Mouse (Mus musculus) Patski (cell line): ENCODE results near the gene Dnase1l3. TPM values are rescaled to one million over a fixed set of nuclear protein-coding genes. Genes with fewer than 3 reads are reported as not detected.

ENCODE experiments used
- ATAC-seq: fragments of 100-300 bp; one replicate; pipeline ENCODE4 v1.8.0; 2021
- CTCF ChIA-PET: fragments of 350-600 bp; sonication (Branson Sonifier 250); formaldehyde crosslinking; loops from one replicate; lab custom pipeline; 2022; ENCODE audit warnings: inconsistent platforms; lab: Charles Lee
- POLR2A ChIA-PET: fragments of 350-600 bp; sonication (Branson Sonifier 250); formaldehyde crosslinking; loops from one replicate; lab custom pipeline; 2022; ENCODE audit warnings: antibody characterized with exemption, inconsistent platforms; lab: Charles Lee
- DNase-seq: peaks from one replicate; pipeline ENCODE4 v3.0.0-alpha.2; 2011; ENCODE audit warnings: low read depth, low spot score
- H3K27me3 ChIP-seq: fragments of 371-371 bp; one replicate; pipeline ENCODE4 v1.5.1; 2021
- CTCF ChIP-seq: fragments of 100-300 bp; IDR thresholded peaks from one replicate; pipeline ENCODE4 v1.5.1; 2021
- in situ Hi-C: fragments of 300-500 bp; cut with MboI; formaldehyde crosslinking; loops from 3 replicates; pipeline ENCODE4 v1.11.1; 2018; ENCODE audit warnings: low pct_unique_long_range_greater_than_20kb, mixed read lengths
- polyA plus RNA-seq: library from polyadenylated mRNA; unstranded; gene quantifications from one replicate; pipeline ENCODE4 v1.2.3, GENCODE M21; 2021

Gene Dnase1l3
- polyA plus RNA-seq, 1 experiment from 2014 or later: 0.44 TPM

DNA sequence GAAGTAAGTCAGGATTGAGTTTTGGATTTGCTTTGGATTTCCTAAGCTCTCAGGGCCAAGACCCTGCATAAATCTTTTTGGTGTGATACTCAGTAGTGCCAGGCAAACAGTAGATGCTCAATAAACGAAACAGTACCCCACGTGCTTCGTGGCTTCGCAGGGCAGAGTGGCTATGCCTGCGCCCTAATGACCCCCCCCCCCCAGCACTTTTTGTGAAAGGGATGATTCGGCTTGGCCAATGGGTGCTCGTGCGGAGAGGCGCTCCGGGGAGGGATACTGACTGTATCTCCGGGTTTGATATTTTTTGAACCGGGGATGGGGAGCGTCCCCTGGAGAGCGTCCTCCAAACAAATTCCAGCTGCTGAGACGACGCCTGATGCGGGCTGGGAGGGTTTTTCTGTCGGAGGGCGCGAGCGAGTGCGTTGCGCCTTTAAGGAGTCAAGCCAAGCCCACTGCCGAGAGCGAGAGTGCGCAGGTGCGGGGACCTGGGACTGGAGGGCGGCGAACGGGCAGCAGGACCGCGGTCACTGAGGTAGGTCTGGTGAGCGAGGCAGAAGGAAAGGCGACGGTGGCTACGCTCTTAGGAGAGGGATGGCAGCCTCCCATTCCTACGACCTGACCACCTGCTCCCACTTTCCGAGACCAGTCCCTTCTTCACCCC, 8.2 kb upstream of the Dnase1l3 start, which contains the start of gene Abhd6:
Gene Abhd6, plus strand, starts transcription at position 471 of the 661 bp plus-strand sequence.
- no peaks in the 10 kb centered on the region for H3K27me3 ChIP-seq
- POLR2A ChIA-PET: no interaction called here
- CTCF ChIA-PET: interaction anchor here (1.1 kb wide), 1 partner anchor 38 kb away, joined by 3 read pairs; no protein-coding TSS in a partner anchor
- in situ Hi-C loops: loop anchor here (5.0 kb wide), 2 partner anchors 40 kb away; no protein-coding TSS in a partner anchor
- TF ChIP-seq CTCF: no peak
- ATAC-seq: peak; percentile 78
- no peak for DNase-seq

GRCm38 (mm10) chr14:8000831-8001685, 6.7 kb upstream of the Dnase1l3 start:
- no peak for ATAC-seq
- in situ Hi-C loops: loop anchor here (5.0 kb wide), 2 partner anchors 39 to 41 kb away; no protein-coding TSS in a partner anchor
- TF ChIP-seq CTCF: no peak
- ChIA-PET CTCF (no interaction called here), POLR2A (no interaction called here)
- H3K27me3 ChIP-seq: no peaks in the 10 kb centered on the region
- no peak for DNase-seq

GRCm38 (mm10) chr14:8000247-8000646, 5.9 kb upstream of the Dnase1l3 start:
- ChIA-PET CTCF (no interaction called here), POLR2A (no interaction called here)
- DNase-seq: no peak
- in situ Hi-C loops: loop anchor here (5.0 kb wide), 2 partner anchors 38 to 42 kb away; no protein-coding TSS in a partner anchor
- no peak for TF ChIP-seq CTCF
- H3K27me3 ChIP-seq: no peaks in the 10 kb centered on the region
- no peak for ATAC-seq

GRCm38 (mm10) chr14:7999435-7999834, 5.1 kb upstream of the Dnase1l3 start:
- H3K27me3 ChIP-seq: no peaks in the 10 kb centered on the region
- DNase-seq (no peak), ATAC-seq (no peak)
- ChIA-PET POLR2A (no interaction called here), CTCF (interaction anchor here (0.8 to 1.1 kb wide), 3 partner anchors 18 to 103 kb away, joined by 3 read pairs; no protein-coding TSS in a partner anchor)
- no peak for TF ChIP-seq CTCF
- in situ Hi-C loops: no loop called here

GRCm38 (mm10) chr14:7999030-7999429, 4.7 kb upstream of the Dnase1l3 start:
- no peak for TF ChIP-seq CTCF
- CTCF ChIA-PET: interaction anchor here (0.8 to 1.1 kb wide), 3 partner anchors 17 to 104 kb away, joined by 3 read pairs; no protein-coding TSS in a partner anchor
- no peaks in the 10 kb centered on the region for H3K27me3 ChIP-seq
- no peak for ATAC-seq
- in situ Hi-C loops: no loop called here
- POLR2A ChIA-PET: no interaction called here
- DNase-seq: no peak

GRCm38 (mm10) chr14:7997255-7997696, 2.9 kb upstream of the Dnase1l3 start:
- DNase-seq: no peak
- no peaks in the 10 kb centered on the region for H3K27me3 ChIP-seq
- no peak for TF ChIP-seq CTCF
- ChIA-PET CTCF (interaction anchor here (0.6 to 8.6 kb wide), 35 partner anchors 9 to 182 kb away, joined by 3 to 105 read pairs (median 4); no protein-coding TSS in a partner anchor), POLR2A (no interaction called here)
- in situ Hi-C loops: no loop called here
- peak; percentile 88 for ATAC-seq

DNA sequence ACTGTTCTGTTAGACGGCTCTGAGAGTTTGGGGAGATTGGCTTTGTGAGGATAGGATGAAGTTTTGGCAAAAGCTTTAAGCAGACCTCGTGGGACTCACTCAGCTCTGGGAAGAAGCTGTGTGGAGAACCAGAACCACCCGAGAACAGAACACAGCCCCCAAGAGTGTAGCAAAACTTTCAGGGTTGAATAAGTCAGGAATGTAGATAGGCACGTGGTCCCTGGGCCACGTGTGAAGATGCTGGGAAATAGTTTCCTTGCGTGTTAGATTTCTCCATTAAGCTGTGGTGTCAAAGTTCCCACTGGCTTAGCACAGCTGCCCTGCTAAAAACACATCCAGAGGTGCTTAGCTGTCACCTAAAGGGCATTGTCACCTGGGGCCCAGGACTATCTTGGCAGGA, 2.2 kb downstream of the Dnase1l3 start:
- no peak for TF ChIP-seq CTCF
- no peak for DNase-seq
- ChIA-PET CTCF (interaction anchor here (0.7 to 8.6 kb wide), 5 partner anchors 11 to 28 kb away, joined by 3 to 105 read pairs (median 4); no protein-coding TSS in a partner anchor), POLR2A (no interaction called here)
- in situ Hi-C loops: loop anchor here (5.0 kb wide), 1 partner anchor 180 kb away; no protein-coding TSS in a partner anchor
- H3K27me3 ChIP-seq: no peaks in the 10 kb centered on the region
- no peak for ATAC-seq

DNA sequence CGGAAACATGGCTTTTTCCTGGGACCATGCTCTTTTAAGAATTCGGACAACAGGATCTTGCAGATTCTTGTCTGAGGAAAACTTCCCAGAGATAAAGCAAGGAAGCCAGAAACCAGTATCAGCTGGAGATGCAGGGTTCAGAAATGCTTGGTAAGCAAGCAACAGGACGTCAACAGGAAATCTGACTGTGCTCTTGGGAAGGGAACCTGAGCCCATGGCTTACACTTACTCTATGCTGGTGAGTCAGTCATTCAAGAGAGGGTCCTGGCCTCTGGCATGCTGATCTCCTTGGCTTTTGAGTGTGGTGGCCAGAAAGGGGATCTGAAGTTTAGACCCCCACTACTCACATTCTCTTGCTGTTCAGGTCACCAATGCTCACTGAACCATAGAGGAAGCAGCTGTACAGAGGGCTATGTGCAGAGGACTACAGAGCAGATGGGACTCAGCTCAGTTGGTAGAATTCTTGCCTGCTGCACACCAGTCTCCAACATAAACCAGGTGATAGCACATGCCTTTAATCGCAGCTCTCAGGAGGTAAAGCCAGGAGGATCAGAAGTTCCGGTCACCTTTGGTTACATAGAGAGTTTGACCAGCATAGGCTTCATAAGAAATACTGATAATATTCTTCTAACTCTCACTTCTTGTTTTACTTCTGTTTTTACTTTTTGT, 3.1 kb downstream of the Dnase1l3 start:
- in situ Hi-C loops: loop anchor here (5.0 kb wide), 1 partner anchor 179 kb away; no protein-coding TSS in a partner anchor
- no peak for ATAC-seq
- no peaks in the 10 kb centered on the region for H3K27me3 ChIP-seq
- TF ChIP-seq CTCF: no peak
- no peak for DNase-seq
- ChIA-PET CTCF (interaction anchor here (1.1 to 8.6 kb wide), 3 partner anchors 11 to 28 kb away, joined by 3 to 105 read pairs (median 4); no protein-coding TSS in a partner anchor), POLR2A (no interaction called here)

GRCm38 (mm10) chr14:7989961-7990360, 4.4 kb downstream of the Dnase1l3 start:
- ChIA-PET POLR2A (no interaction called here), CTCF (interaction anchor here (0.9 to 8.6 kb wide), 4 partner anchors 10 to 172 kb away, joined by 3 to 105 read pairs (median 3); partner anchors contain the start of gene Flnb)
- H3K27me3 ChIP-seq: no peaks in the 10 kb centered on the region

More at GRCm38 (mm10) chr14:7989961-7990360, 4.4 kb downstream of the Dnase1l3 start:
- no peak for TF ChIP-seq CTCF
- DNase-seq (no peak), ATAC-seq (no peak)
- in situ Hi-C loops: loop anchor here (5.0 kb wide), 1 partner anchor 178 kb away; no protein-coding TSS in a partner anchor
